Mouse (Mus musculus) neural tube, embryonic 12.5 days (tissue): ENCODE measurements around the gene Gpld1. TPM values are rescaled to one million over a fixed set of nuclear protein-coding genes. Genes with fewer than 3 reads are reported as not detected.

Experiments used
- ATAC-seq: fragments of 200-750 bp; cut with Nextera tagmentation; 2 replicates; pipeline ENCODE4 v1.8.0; 2017; ENCODE audit warnings: low read depth, mild to moderate bottlenecking, moderate TSS enrichment, moderate library complexity; ENCODE audit not compliant: low FRiP score
- H3K27ac ChIP-seq: fragments of 300-500 bp; sonication (generic); 2 replicates; pipeline ENCODE4 v1.5.1; 2016
- H3K27me3 ChIP-seq: fragments of 300-500 bp; sonication (generic); replicated peaks from 2 replicates; pipeline ENCODE4 v1.6.1; 2016; ENCODE audit warnings: mild to moderate bottlenecking
- H3K36me3 ChIP-seq: fragments of 300-500 bp; sonication (generic); 2 replicates; pipeline ENCODE4 v1.6.1; 2016; ENCODE audit warnings: mild to moderate bottlenecking
- H3K4me1 ChIP-seq: fragments of 300-500 bp; sonication (generic); 2 replicates; pipeline ENCODE4 v1.6.1; 2016
- H3K4me2 ChIP-seq: fragments of 300-500 bp; sonication (generic); replicated peaks from 2 replicates; pipeline ENCODE4 v1.6.1; 2016; ENCODE audit warnings: mild to moderate bottlenecking
- H3K4me3 ChIP-seq: fragments of 300-500 bp; sonication (generic); 2 replicates; pipeline ENCODE4 v1.5.1; 2016
- H3K9ac ChIP-seq: fragments of 300-500 bp; sonication (generic); 2 replicates; pipeline ENCODE4 v1.6.1; 2016; ENCODE audit warnings: mild to moderate bottlenecking
- H3K9me3 ChIP-seq: fragments of 300-500 bp; sonication (generic); 2 replicates; pipeline ENCODE4 v1.6.1; 2016; ENCODE audit warnings: mild to moderate bottlenecking
- WGBS: fragments of 180-500 bp; shearing (Covaris S2); methylation state at CpG from one replicate; pipeline ENCODE4 v1.1.7; 2016; 5-methylcytosine and 5-hydroxymethylcytosine counted together
- polyA plus RNA-seq: library from polyadenylated mRNA; unstranded; fragments of >200 nt; fragmentation: Nextera tagmentation; extraction: Ambion mirVana; gene quantifications from 2 replicates; pipeline ENCODE4 v1.2.1, GENCODE M21; 2016

Gene Gpld1
- polyA plus RNA-seq, 1 experiment from 2014 or later, result 0.76 TPM

DNA sequence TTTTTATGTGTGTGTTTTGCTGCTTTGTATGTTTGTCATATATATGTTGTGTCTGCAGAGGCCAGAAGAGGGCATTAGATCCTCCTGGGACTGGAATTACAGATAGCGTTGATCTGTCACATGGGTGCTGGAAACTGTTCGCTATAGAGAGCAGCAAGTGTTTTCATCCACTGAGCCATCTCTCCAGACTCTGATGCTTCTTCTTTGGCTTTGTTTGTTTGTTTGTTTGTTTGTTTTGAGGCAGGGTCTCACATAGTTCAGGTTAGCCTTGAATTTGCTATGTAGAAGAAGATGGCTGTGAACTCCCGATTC, 84.1 kb downstream of the Gpld1 start:
- no peak overlapping the region for H3K4me2 ChIP-seq
- H3K27ac ChIP-seq, result no peak overlapping the region
- H3K36me3 ChIP-seq, result no peaks in the 10 kb centered on the region
- no peaks in the 10 kb centered on the region for H3K27me3 ChIP-seq
- no peak overlapping the region for H3K4me3 ChIP-seq
- H3K9ac ChIP-seq, result no peak overlapping the region
- WGBS, result 78% methylated on average over 3 of the region's 3 CpGs
- no peaks in the 10 kb centered on the region for H3K4me1 ChIP-seq
- no peaks in the 10 kb centered on the region for H3K9me3 ChIP-seq
- ATAC-seq, result no peak

DNA sequence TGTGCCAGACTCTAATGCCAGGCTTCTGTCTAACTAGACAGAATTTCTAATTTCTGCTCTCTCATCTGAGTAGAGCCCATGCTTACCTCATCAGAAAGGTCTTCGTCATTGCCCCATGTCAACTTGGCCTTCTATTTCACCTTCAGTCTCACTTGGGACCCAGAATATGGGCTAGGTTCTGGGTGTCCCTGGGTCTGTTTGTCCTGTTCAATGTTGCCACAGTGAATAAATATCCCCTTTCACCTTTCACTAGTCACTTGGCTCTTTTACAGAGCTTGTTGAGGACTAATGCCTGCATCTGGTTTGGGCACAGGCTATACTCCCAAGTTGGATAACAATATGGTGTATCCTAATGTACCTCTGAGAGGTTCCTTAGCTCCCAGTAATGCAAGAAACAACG, 96.5 kb downstream of the Gpld1 start:
- Histone ChIP-seq H3K9me3 (no peaks in the 10 kb centered on the region), H3K9ac (no peak overlapping the region), H3K36me3 (no peaks in the 10 kb centered on the region), H3K4me1 (no peaks in the 10 kb centered on the region), H3K27me3 (no peaks in the 10 kb centered on the region), H3K4me3 (no peak overlapping the region), H3K27ac (no peak overlapping the region), H3K4me2 (no peak overlapping the region)
- ATAC-seq, result no peak
- 72% methylated on average over 2 of the region's 2 CpGs for WGBS

Other genes starting within 250 kb of the Gpld1 start
- not detected in 2 replicates for gene Armh2, start 201.9 kb upstream of the Gpld1 start, polyA plus RNA-seq
- 66.3 and 69.1 TPM in 2 replicates for gene Gmnn, start 181.2 kb upstream of the Gpld1 start, polyA plus RNA-seq
- gene BC005537, start 141.5 kb upstream of the Gpld1 start, polyA plus RNA-seq, result 21.4 and 24.1 TPM in 2 replicates
- 43.4 and 44.3 TPM in 2 replicates for gene Acot13, start 111.6 kb upstream of the Gpld1 start, polyA plus RNA-seq
- gene Tdp2, start 111.5 kb upstream of the Gpld1 start, polyA plus RNA-seq, result 60.9 and 61.5 TPM in 2 replicates
- 1.9 and 2.4 TPM in 2 replicates for gene D130043K22Rik, start 98.0 kb upstream of the Gpld1 start, polyA plus RNA-seq
- 8.0 and 9.1 TPM in 2 replicates for gene Aldh5a1, start 5.5 kb upstream of the Gpld1 start, polyA plus RNA-seq
- 28.8 and 30.3 TPM in 2 replicates for gene Mrs2, start 77.2 kb downstream of the Gpld1 start, polyA plus RNA-seq
- gene Dcdc2a, start 112.9 kb downstream of the Gpld1 start, polyA plus RNA-seq, result 2.8 and 2.9 TPM in 2 replicates